Mouse (Mus musculus): Measurements from ENCODE around the gene AC124502.3. TPM values are rescaled to one million over a fixed set of nuclear protein-coding genes. Genes with fewer than 3 reads are reported as not detected.

The AC124502.3 gene
- polyA plus RNA-seq, 1 experiment from 2014 or later: 3.6 TPM

DNA sequence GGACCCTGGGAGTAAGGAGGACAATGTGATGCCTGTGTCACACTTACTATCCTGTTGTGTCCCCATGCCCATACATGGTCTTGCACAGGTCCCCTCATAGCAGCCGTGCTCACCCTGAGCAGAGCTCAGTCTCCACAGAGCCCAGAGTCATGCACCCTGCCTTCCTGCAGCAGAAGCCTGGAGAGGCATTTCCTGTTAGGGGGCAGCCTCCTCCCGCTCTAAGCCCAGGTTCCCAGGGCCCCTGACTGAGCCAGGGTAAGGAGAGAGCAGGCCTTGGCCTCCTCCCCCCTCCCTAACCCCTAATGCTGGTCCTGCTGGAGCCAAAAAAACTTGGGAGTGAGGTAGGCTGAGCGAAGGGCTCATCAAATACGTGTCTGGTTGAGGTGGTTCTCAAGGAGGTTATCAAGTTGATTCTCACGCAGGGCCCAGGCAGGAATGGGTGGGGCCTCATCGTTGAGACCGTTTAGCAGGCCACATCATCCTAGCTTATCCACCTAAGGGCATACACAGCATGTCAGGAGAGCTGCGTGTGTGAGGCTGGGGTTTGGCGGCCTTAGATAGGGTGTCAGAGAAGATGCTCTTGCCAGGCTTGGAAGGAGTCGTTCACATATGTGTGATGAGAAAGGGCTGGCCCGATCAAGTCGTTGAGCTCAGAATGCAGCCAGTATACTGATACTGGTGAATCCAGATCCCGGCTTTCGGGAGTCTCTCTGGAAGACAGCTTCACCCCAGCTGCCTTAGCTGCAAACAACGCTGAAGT is 28.5 kb downstream of the AC124502.3 start:
- WGBS: 14% methylated on average over 15 of the region's 15 CpGs
- Histone ChIP-seq H3K4me1 (peaks cover 34% of the 10 kb centered on the region), H3K27me3 (replicated peaks) (peaks cover 26% of the 10 kb centered on the region), H3K4me2 (peak overlapping the region; percentile 73), H3K9ac (no peak overlapping the region), H3K27ac (no peak overlapping the region), H3K36me3 (replicated peaks) (no peaks in the 10 kb centered on the region), H3K4me3 (0 out of 2 replicates have a peak overlapping the region, but pooled peaks have one; percentile 37), H3K9me3 (no peaks in the 10 kb centered on the region)
- no peak for ATAC-seq (replicated peaks)

GRCm38 (mm10) chr19:5067867-5068569 is 29.3 kb downstream of the AC124502.3 start, which contains the start of gene Cd248:
Gene Cd248, plus strand, starts transcription at chr19:5068078.
- 0 out of 2 replicates have a peak, but pooled peaks have one; percentile 19 for ATAC-seq (replicated peaks)
- H3K4me3 ChIP-seq: peak within 1 kb of the TSS; percentile 37
- H3K36me3 ChIP-seq (replicated peaks): no peaks in the 10 kb centered on the region
- peak within 1 kb of the TSS; percentile 46 for H3K9ac ChIP-seq
- H3K27me3 ChIP-seq (replicated peaks): peaks cover 26% of the 10 kb centered on the region
- no peaks in the 10 kb centered on the region for H3K9me3 ChIP-seq
- H3K27ac ChIP-seq: no peak within 1 kb of the TSS
- H3K4me1 ChIP-seq: peaks cover 42% of the 10 kb centered on the region
- WGBS: under 1% methylated on average over 52 of the region's 56 CpGs
- H3K4me2 ChIP-seq: peak within 1 kb of the TSS; percentile 73

GRCm38 (mm10) chr19:5068570-5069234 is 30.0 kb downstream of the AC124502.3 start:
- peak overlapping the region; percentile 73 for H3K4me2 ChIP-seq
- H3K9ac ChIP-seq: peak overlapping the region; percentile 46
- 34% methylated on average over 21 of the region's 21 CpGs for WGBS
- H3K9me3 ChIP-seq: no peaks in the 10 kb centered on the region
- H3K4me1 ChIP-seq: peaks cover 42% of the 10 kb centered on the region
- no peaks in the 10 kb centered on the region for H3K36me3 ChIP-seq (replicated peaks)
- H3K27ac ChIP-seq: no peak overlapping the region
- H3K27me3 ChIP-seq (replicated peaks): peaks cover 26% of the 10 kb centered on the region
- peak overlapping the region; percentile 37 for H3K4me3 ChIP-seq
- ATAC-seq (replicated peaks): no peak

DNA sequence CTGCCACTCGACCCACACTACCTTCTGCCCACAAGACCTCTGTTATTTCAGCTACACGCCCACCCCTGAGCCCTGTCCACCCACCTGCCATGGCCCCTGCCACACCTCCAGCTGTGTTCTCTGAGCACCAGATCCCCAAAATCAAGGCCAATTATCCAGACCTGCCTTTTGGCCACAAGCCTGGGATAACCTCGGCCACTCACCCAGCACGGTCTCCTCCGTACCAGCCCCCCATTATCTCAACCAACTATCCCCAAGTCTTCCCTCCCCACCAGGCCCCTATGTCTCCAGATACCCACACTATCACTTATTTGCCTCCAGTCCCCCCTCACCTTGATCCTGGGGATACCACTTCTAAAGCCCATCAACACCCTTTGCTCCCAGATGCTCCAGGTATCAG is 30.8 kb downstream of the AC124502.3 start:
- H3K27ac ChIP-seq: no peak overlapping the region
- 85% methylated on average over 5 of the region's 5 CpGs for WGBS
- H3K27me3 ChIP-seq (replicated peaks): peaks cover 31% of the 10 kb centered on the region

GRCm38 (mm10) chr19:5069978-5070377 is 31.3 kb downstream of the AC124502.3 start:
- no peak overlapping the region for H3K27ac ChIP-seq
- H3K36me3 ChIP-seq (replicated peaks): no peaks in the 10 kb centered on the region
- peaks cover 42% of the 10 kb centered on the region for H3K4me1 ChIP-seq
- no peak for ATAC-seq (replicated peaks)
- H3K4me3 ChIP-seq: no peak overlapping the region
- no peaks in the 10 kb centered on the region for H3K9me3 ChIP-seq
- WGBS: 85% methylated on average over 7 of the region's 7 CpGs
- H3K27me3 ChIP-seq (replicated peaks): peaks cover 34% of the 10 kb centered on the region
- H3K4me2 ChIP-seq: no peak overlapping the region; the same call in 1 of the 2 replicates
- no peak overlapping the region for H3K9ac ChIP-seq

More for the DNA sequence above, 30.8 kb downstream of the AC124502.3 start:
- Histone ChIP-seq H3K4me3 (no peak overlapping the region), H3K4me1 (peaks cover 42% of the 10 kb centered on the region), H3K36me3 (replicated peaks) (no peaks in the 10 kb centered on the region), H3K4me2 (no peak overlapping the region; the same call in 1 of the 2 replicates), H3K9me3 (no peaks in the 10 kb centered on the region), H3K9ac (no peak overlapping the region)
- ATAC-seq (replicated peaks): no peak

- WGBS: 5% methylated on average over 11 of the region's 11 CpGs
- Histone ChIP-seq H3K4me1 (peaks cover 42% of the 10 kb centered on the region), H3K9ac (peak overlapping the region; percentile 39), H3K27me3 (replicated peaks) (peaks cover 37% of the 10 kb centered on the region), H3K4me2 (peak overlapping the region; percentile 83), H3K9me3 (no peaks in the 10 kb centered on the region), H3K4me3 (peak overlapping the region; percentile 43), H3K27ac (peak overlapping the region; percentile 39; the same call in 1 of the 2 replicates), H3K36me3 (replicated peaks) (no peaks in the 10 kb centered on the region)
- no peak for ATAC-seq (replicated peaks)
Measured at GRCm38 (mm10) chr19:5071077-5071476, 32.4 kb downstream of the AC124502.3 start.

DNA sequence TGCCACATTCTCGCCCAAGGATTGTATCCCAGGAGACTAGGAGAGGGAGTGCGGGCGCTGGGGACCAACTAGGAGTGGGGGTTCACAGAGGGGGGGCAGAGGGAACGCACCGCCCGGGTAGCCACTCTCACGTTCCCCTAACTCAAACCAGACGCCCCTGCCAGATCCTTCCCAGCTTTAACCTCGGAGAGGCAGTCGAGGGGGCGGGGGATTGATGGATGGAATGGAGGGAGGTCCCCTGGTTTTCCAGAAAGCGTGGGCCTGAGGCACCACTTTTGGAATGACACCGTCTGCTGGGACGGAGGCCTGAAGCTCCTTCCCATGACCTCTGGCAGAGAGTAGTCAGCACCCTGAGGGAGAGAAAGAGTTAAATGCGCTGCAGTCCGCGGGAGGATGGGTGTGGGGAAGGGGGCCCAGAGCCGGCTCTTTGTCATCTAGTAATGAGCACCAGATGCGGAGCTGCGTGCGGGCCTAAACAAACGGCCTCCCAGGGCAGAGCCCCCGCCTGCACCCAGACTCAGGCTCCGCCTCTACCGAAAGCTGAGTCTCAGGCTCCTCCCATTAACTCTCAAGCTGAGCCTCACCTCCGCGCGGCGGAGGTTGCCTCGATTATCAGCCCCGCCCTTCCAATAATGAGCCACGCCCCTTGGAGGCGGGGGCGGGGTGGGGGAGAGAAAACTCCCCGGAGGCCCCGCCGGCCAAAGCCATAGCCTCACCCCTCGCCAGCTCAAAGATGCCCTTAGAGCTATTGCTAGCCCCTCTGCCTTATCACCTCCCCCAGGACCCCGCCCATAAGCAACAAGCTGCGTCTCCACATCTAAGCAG is 33.1 kb downstream of the AC124502.3 start:
- H3K36me3 ChIP-seq (replicated peaks): no peaks in the 10 kb centered on the region
- peak overlapping the region; percentile 39 for H3K27ac ChIP-seq
- peak overlapping the region; percentile 43 for H3K4me3 ChIP-seq
- peak overlapping the region; percentile 39 for H3K9ac ChIP-seq
- ATAC-seq (replicated peaks): peak; percentile 74
- H3K4me1 ChIP-seq: peaks cover 42% of the 10 kb centered on the region
- peak overlapping the region; percentile 83 for H3K4me2 ChIP-seq
- under 1% methylated on average over 40 of the region's 40 CpGs for WGBS
- H3K27me3 ChIP-seq (replicated peaks): peaks cover 37% of the 10 kb centered on the region
- H3K9me3 ChIP-seq: no peaks in the 10 kb centered on the region

DNA sequence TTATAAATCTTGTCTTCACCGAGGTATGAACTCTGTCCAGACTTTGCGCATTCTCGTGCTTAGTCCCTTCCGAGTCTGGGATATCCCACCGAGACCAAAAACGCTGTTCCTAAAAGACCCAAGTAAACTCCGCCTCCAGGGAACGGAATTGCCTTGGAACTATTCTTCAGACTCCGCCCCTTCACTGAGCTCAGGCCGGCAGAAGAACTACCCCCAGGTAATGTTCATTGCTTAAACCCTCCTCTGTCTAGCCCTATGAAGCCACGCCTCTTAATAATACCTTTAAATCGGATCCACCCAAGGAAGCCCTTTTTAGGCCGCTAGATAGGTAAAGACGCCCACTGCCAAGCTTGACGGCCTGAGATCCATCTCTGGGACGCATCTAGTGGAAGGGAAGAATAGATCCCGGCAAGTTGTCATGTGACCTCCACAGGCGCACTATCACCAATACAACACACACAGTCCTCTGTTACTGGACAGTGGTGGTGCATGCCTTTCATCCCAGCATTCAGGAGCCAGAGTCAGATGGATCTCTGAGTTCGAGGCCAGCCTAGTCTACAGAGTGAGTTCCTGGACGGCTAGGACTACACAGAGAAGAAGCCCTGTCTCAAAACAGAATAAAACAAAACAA is 33.8 kb downstream of the AC124502.3 start:
- peaks cover 30% of the 10 kb centered on the region for H3K27me3 ChIP-seq (replicated peaks)
- WGBS: 3% methylated on average over 20 of the region's 20 CpGs
- peak overlapping the region; percentile 43 for H3K4me3 ChIP-seq
- peak overlapping the region; percentile 83 for H3K4me2 ChIP-seq
- no peaks in the 10 kb centered on the region for H3K9me3 ChIP-seq
- 0 out of 2 replicates have a peak overlapping the region, but pooled peaks have one; percentile 29 for H3K27ac ChIP-seq
- peak overlapping the region; percentile 39; the same call in 1 of the 2 replicates for H3K9ac ChIP-seq
- no peaks in the 10 kb centered on the region for H3K36me3 ChIP-seq (replicated peaks)
- peaks cover 35% of the 10 kb centered on the region for H3K4me1 ChIP-seq
- peak; percentile 21; the same call in 1 of the 2 replicates for ATAC-seq (replicated peaks)

DNA sequence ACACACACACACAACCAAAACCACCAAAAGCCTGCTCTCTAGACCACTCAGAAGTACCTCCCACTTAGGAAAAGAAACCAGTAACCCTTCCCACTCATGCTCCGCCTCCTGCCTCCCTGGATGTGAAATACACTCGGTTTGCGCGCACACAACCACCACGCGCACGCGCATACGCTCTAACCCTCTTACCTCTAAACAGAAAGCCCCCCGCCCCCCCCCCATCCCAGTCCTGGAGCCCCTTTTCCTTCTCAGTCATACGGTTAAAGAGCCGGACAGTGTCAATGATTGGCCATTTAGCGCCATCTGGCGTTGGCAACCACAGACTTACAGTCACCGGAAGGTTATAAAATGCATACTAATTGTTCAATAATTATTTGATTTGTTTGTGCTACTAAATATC is 34.3 kb downstream of the AC124502.3 start:
- H3K36me3 ChIP-seq (replicated peaks): no peaks in the 10 kb centered on the region
- ATAC-seq (replicated peaks): no peak
- H3K4me1 ChIP-seq: peaks cover 31% of the 10 kb centered on the region
- H3K4me3 ChIP-seq: peak overlapping the region; percentile 43
- H3K9me3 ChIP-seq: no peaks in the 10 kb centered on the region
- 1% methylated on average over 15 of the region's 15 CpGs for WGBS
- H3K27ac ChIP-seq: no peak overlapping the region
- H3K27me3 ChIP-seq (replicated peaks): peaks cover 28% of the 10 kb centered on the region
- no peak overlapping the region for H3K9ac ChIP-seq
- H3K4me2 ChIP-seq: peak overlapping the region; percentile 83

DNA sequence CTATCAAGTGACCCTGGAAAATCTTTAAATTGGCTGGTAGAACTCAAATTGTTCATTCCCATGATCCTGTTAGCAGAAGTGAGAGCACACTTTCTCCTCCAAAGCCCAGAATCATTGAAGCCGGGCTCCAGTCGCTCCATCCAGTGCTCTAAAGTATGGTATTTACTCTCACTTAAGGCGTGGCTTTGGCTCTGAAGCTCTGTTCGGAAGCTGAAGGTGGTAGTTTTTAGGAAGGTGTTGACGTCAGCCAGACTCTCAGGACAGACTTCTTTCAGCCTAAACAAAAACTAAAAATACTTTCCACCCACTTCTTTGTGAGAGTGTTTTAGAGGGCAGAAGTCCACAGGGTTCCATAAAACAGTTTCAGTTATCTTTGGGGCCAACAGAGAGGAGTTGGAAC is 34.8 kb downstream of the AC124502.3 start:
- Histone ChIP-seq H3K4me3 (no peak overlapping the region), H3K4me1 (peaks cover 26% of the 10 kb centered on the region), H3K9ac (no peak overlapping the region), H3K27ac (no peak overlapping the region), H3K4me2 (no peak overlapping the region), H3K9me3 (no peaks in the 10 kb centered on the region), H3K36me3 (replicated peaks) (no peaks in the 10 kb centered on the region), H3K27me3 (replicated peaks) (peaks cover 23% of the 10 kb centered on the region)
- no peak for ATAC-seq (replicated peaks)
- 43% methylated on average over 5 of the region's 5 CpGs for WGBS

DNA sequence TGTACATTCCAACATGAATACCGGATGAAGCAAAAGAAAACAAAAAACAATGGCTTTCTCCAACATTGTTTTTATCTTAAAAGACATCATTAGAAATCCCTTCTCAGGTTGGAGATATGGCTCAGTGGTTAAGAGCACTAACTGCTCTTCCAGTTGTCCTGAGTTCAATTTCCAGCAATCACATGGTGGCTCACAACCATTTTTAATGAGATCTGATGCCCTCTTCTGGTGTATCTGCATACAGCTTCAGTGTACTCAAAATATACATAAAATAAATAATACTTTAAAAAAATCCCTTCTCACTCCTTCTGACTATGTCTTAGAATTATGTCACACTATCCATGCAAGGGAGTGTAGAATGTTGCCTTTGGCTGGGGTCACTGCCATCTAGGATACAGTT is 40.6 kb downstream of the AC124502.3 start:
- peaks cover 4% of the 10 kb centered on the region for H3K4me1 ChIP-seq
- no peaks in the 10 kb centered on the region for H3K9me3 ChIP-seq
- H3K4me2 ChIP-seq: no peak overlapping the region
- ATAC-seq (replicated peaks): no peak
- no peaks in the 10 kb centered on the region for H3K36me3 ChIP-seq (replicated peaks)
- H3K9ac ChIP-seq: no peak overlapping the region
- 91% methylated on average over 1 of the region's 1 CpGs for WGBS
- H3K4me3 ChIP-seq: no peak overlapping the region
- no peak overlapping the region for H3K27ac ChIP-seq
- H3K27me3 ChIP-seq (replicated peaks): peaks cover 55% of the 10 kb centered on the region

Data from midbrain, embryonic 15.5 days (tissue).